Mouse (Mus musculus) kidney, embryonic 16.5 days (tissue): ENCODE results near the gene Flcn. TPM values are rescaled to one million over a fixed set of nuclear protein-coding genes. Genes with fewer than 3 reads are reported as not detected.
A peak's percentile ranks its signal among the peaks of the same experiment; 100 is the strongest.

ENCODE experiments used
- ATAC-seq: fragments of 200-750 bp; cut with Nextera tagmentation; 2 replicates; pipeline ENCODE4 v1.8.0; 2017; ENCODE audit warnings: moderate TSS enrichment; ENCODE audit not compliant: low FRiP score, low TSS enrichment
- H3K27ac ChIP-seq: fragments of 300-500 bp; sonication (generic); 2 replicates; pipeline ENCODE4 v1.5.1; 2014; ENCODE audit warnings: low read length
- H3K27me3 ChIP-seq: fragments of 300-500 bp; sonication (generic); 2 replicates; pipeline ENCODE4 v1.6.1; 2014; ENCODE audit warnings: low read length, control low read depth, mixed read lengths; ENCODE audit not compliant: insufficient read depth
- H3K36me3 ChIP-seq: fragments of 300-500 bp; sonication (generic); 2 replicates; pipeline ENCODE4 v1.6.1; 2014; ENCODE audit warnings: low read length, control low read depth, mixed read lengths; ENCODE audit not compliant: insufficient read depth
- H3K4me1 ChIP-seq: fragments of 300-500 bp; sonication (generic); 2 replicates; pipeline ENCODE4 v1.6.1; 2014; ENCODE audit warnings: low read length, control low read depth, mixed read lengths; ENCODE audit not compliant: insufficient read depth
- H3K4me2 ChIP-seq: fragments of 300-500 bp; sonication (generic); replicated peaks from 2 replicates; pipeline ENCODE4 v1.6.1; 2014; ENCODE audit warnings: low read depth, low read length
- H3K4me3 ChIP-seq: fragments of 300-500 bp; sonication (generic); 2 replicates; pipeline ENCODE4 v1.5.1; 2014; ENCODE audit warnings: mild to moderate bottlenecking, low read length
- H3K9ac ChIP-seq: fragments of 300-500 bp; sonication (generic); replicated peaks from 2 replicates; pipeline ENCODE4 v1.6.1; 2014; ENCODE audit warnings: low read length
- H3K9me3 ChIP-seq: fragments of 300-500 bp; sonication (generic); 2 replicates; pipeline ENCODE4 v1.6.1; 2016; ENCODE audit warnings: low read length, control low read depth
- WGBS: fragments of 180-500 bp; shearing (Covaris S2); extraction: QIAGEN DNeasy Blood & Tissue Kit; methylation state at CpG from one replicate; pipeline ENCODE4 v1.1.7; 2014; 5-methylcytosine and 5-hydroxymethylcytosine counted together
- polyA plus RNA-seq: library from polyadenylated mRNA; unstranded; fragments of >200 nt; fragmentation: Nextera tagmentation; extraction: Ambion mirVana; gene quantifications from 2 replicates; pipeline ENCODE4 v1.2.1, GENCODE M21; 2015

The Flcn gene
- polyA plus RNA-seq, 1 experiment from 2014 or later, result 41.5 TPM

DNA sequence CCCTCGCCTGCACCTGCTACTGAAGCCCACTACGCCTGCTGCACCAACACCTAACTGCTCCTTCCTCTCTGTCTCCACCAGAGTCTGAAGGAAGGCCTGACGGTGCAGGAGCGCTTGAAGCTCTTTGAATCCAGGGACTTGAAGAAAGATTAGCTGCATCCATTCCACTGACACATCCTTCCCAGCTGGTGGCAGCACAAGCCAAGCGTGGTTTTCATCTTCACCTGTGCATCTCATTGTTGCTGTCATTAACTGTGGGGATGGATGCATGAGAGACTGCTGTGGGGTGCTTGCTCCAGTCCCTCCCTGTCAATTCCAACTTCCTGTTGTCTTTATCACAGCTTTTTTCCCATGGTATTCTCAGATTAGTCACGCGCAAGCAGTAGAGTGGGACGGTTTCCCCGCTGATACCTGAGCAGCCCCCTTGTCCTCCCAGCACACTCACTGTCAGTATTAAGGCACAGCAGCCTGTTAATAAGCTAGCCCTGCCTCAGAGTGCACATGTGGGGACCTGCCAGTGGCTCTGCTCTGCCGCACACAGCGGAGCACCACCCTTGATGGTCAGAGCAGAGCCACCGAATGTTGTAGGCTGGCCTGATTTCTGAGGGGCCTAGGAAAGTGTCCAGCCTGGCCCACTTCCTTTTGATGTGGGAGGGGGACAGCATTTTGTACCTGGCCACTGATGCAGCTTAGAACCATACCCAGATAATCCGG, 34.2 kb downstream of the Flcn start:
- Histone ChIP-seq H3K4me1 (no peaks in the 10 kb centered on the region), H3K27me3 (no peaks in the 10 kb centered on the region), H3K4me3 (no peak overlapping the region), H3K36me3 (peaks cover 63% of the 10 kb centered on the region), H3K27ac (no peak overlapping the region), H3K9ac (no peak overlapping the region), H3K9me3 (no peaks in the 10 kb centered on the region), H3K4me2 (no peak overlapping the region)
- WGBS, result 77% methylated on average over 13 of the region's 13 CpGs
- peak; percentile 67; the same call in 1 of the 2 replicates for ATAC-seq

DNA sequence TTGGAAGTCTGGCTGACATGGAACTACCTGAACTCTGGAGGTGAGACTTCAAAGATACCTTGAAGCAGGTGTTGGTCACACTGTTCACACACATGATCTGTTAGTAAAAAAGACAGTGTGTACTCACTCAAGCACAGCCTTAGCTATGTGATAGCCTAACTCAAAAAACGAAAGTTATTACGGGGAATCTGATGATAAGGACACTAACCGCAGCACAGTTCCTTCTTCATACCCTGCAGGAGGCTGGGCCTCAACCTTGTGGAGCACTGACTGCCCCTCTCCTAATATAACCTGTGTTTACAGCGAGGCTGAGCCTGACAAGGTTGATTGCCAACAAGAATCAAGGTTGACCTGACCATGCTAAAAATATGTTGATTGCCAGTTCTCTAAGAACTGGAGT, 35.3 kb downstream of the Flcn start:
- WGBS, result 88% methylated on average over 4 of the region's 4 CpGs
- H3K4me1 ChIP-seq, result no peaks in the 10 kb centered on the region
- no peak overlapping the region for H3K9ac ChIP-seq
- no peaks in the 10 kb centered on the region for H3K9me3 ChIP-seq
- H3K4me3 ChIP-seq, result no peak overlapping the region
- H3K4me2 ChIP-seq, result no peak overlapping the region
- no peak for ATAC-seq
- peaks cover 66% of the 10 kb centered on the region for H3K36me3 ChIP-seq
- H3K27me3 ChIP-seq, result no peaks in the 10 kb centered on the region
- no peak overlapping the region for H3K27ac ChIP-seq

DNA sequence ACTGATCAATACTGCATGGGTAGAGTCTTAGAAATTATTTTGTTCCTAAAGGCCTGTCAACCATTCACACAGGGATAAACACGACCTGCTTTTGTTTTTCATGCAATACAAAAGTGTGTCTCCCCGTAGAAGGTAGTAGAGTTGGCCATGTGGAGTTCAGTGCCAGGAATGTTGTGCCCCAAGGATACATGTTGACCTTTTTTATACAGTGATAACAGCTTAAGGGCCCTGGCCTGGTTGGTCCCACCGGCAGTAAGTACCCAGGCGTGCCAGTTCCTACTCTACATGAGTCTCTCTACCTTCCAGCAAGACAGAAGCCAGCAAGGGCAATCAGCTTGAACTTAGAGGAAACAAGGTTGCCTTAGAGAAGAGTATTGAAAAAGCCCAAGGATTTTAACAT, 36.9 kb downstream of the Flcn start:
- Histone ChIP-seq H3K36me3 (peaks cover 78% of the 10 kb centered on the region), H3K4me2 (no peak overlapping the region), H3K27me3 (no peaks in the 10 kb centered on the region), H3K9me3 (no peaks in the 10 kb centered on the region), H3K27ac (no peak overlapping the region), H3K4me1 (no peaks in the 10 kb centered on the region), H3K4me3 (no peak overlapping the region), H3K9ac (no peak overlapping the region)
- WGBS, result 89% methylated on average over 4 of the region's 4 CpGs
- ATAC-seq, result no peak

DNA sequence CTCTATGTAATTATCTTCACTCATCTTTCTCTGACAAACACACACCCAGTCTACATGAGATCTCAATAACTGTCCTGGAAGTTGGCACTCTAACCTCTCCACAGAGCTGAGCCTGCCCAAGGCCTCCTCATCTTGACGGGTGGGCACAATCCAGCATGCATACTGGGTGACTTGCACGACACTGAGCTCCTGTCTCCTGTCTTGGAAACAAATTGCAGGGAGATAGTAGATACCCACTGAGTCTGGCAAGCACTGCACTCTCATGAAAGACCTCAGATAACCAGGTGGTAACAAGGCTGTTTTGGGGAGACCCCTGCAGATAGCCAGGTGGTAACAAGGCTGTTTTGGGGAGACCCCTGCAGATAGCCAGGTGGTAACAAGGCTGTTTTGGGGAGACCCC, 37.5 kb downstream of the Flcn start:
- 90% methylated on average over 2 of the region's 2 CpGs for WGBS
- H3K9ac ChIP-seq, result no peak overlapping the region
- H3K4me1 ChIP-seq, result no peaks in the 10 kb centered on the region
- no peak overlapping the region for H3K27ac ChIP-seq
- ATAC-seq, result no peak
- H3K9me3 ChIP-seq, result no peaks in the 10 kb centered on the region
- H3K27me3 ChIP-seq, result no peaks in the 10 kb centered on the region
- H3K4me2 ChIP-seq, result no peak overlapping the region
- H3K36me3 ChIP-seq, result peaks cover 80% of the 10 kb centered on the region
- H3K4me3 ChIP-seq, result no peak overlapping the region

DNA sequence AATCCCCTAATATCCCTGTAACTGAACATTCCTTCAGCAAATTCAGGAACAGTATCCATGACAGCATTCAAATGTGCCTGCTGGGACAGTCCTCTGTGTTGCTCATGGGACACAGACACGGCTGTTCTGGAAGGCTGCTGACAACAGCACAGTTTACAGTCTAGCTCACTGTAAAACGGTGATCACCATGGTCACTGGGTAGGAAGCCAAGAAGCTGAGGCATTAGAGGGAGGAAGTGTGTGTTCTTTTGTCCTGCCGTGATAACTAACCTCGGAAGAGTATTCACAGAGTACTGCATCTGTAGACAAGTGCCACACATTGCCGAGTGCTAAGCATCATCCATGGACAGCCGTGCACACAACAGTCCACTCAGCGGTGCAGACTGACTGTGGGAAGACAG, 39.1 kb downstream of the Flcn start:
- no peak overlapping the region for H3K4me3 ChIP-seq
- WGBS, result 93% methylated on average over 7 of the region's 7 CpGs
- peaks cover 80% of the 10 kb centered on the region for H3K36me3 ChIP-seq
- H3K4me1 ChIP-seq, result no peaks in the 10 kb centered on the region
- no peak overlapping the region for H3K4me2 ChIP-seq
- no peaks in the 10 kb centered on the region for H3K9me3 ChIP-seq
- no peak overlapping the region for H3K27ac ChIP-seq
- ATAC-seq, result no peak
- no peak overlapping the region for H3K9ac ChIP-seq
- no peaks in the 10 kb centered on the region for H3K27me3 ChIP-seq

DNA sequence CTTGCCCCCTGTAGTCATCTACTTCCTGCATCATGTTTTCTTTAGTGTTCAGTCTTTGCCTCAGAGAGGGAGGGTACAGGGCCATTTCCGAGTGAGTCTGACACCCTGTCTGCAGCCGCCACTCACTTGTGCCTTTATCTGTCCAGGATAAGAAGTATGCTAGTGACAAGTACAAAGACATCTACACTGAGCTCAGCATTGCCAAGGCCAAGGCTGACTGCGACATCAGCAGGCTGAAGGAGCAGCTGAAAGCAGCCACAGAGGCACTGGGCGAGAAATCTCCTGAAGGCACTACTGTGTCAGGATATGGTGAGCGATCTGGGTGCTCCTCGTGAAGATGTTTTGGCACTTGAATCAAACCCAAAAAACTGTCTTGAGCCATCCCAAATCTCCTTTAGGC, 40.1 kb downstream of the Flcn start:
- 87% methylated on average over 6 of the region's 6 CpGs for WGBS
- H3K9ac ChIP-seq, result no peak overlapping the region
- H3K27me3 ChIP-seq, result no peaks in the 10 kb centered on the region

DNA sequence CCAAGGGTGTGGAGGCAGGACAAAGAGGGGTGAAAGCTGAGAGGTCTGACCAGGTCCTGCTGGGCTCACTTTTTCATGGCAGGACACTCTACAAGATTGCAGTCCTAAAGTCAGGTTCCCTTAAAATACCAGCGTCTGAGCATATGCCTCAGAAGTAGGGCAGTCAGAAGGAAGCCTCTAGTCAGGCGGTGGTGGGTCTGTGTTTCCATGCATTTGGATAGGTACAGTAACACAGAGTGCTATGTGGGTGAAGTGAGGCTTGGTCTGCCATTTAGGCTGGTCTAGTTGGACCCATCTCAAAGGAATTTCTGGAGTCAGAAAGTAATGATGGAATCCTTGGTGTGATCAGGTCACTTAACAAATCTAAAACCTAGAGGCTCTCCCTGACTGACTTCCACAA, 40.5 kb downstream of the Flcn start:
- H3K9me3 ChIP-seq, result no peaks in the 10 kb centered on the region

More for the DNA sequence above, 40.1 kb downstream of the Flcn start:
- no peak overlapping the region for H3K27ac ChIP-seq
- H3K36me3 ChIP-seq, result peaks cover 83% of the 10 kb centered on the region
- no peak overlapping the region for H3K4me2 ChIP-seq
- H3K4me3 ChIP-seq, result no peak overlapping the region
- H3K4me1 ChIP-seq, result no peaks in the 10 kb centered on the region
- no peak for ATAC-seq
- no peaks in the 10 kb centered on the region for H3K9me3 ChIP-seq

DNA sequence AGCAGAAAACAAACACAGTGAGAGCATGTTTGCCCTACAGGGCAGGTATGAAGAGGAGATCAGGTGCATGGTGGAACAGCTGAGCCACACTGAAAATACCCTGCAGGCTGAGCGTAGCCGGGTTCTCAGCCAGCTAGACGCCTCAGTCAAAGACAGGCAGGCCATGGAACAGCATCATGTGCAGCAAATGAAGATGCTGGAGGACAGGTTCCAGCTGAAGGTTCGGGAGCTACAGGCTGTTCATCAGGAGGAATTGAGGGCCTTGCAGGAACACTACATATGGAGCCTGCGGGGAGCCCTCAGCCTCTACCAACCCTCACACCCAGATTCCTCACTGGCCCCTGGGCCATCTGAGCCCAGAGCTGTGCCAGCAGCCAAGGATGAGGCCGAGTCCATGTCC, 49.0 kb downstream of the Flcn start:
- no peaks in the 10 kb centered on the region for H3K9me3 ChIP-seq
- ATAC-seq, result no peak
- H3K9ac ChIP-seq, result no peak overlapping the region
- no peak overlapping the region for H3K27ac ChIP-seq
- no peak overlapping the region for H3K4me2 ChIP-seq
- 91% methylated on average over 6 of the region's 6 CpGs for WGBS
- peaks cover 74% of the 10 kb centered on the region for H3K36me3 ChIP-seq
- H3K4me1 ChIP-seq, result no peaks in the 10 kb centered on the region
- no peak overlapping the region for H3K4me3 ChIP-seq
- H3K27me3 ChIP-seq, result no peaks in the 10 kb centered on the region

More for the DNA sequence above, 40.5 kb downstream of the Flcn start:
- Histone ChIP-seq H3K27me3 (no peaks in the 10 kb centered on the region), H3K36me3 (peaks cover 84% of the 10 kb centered on the region), H3K9ac (no peak overlapping the region), H3K4me2 (no peak overlapping the region), H3K4me3 (no peak overlapping the region), H3K4me1 (no peaks in the 10 kb centered on the region), H3K27ac (no peak overlapping the region)
- no peak for ATAC-seq
- 89% methylated on average over 2 of the region's 2 CpGs for WGBS

DNA sequence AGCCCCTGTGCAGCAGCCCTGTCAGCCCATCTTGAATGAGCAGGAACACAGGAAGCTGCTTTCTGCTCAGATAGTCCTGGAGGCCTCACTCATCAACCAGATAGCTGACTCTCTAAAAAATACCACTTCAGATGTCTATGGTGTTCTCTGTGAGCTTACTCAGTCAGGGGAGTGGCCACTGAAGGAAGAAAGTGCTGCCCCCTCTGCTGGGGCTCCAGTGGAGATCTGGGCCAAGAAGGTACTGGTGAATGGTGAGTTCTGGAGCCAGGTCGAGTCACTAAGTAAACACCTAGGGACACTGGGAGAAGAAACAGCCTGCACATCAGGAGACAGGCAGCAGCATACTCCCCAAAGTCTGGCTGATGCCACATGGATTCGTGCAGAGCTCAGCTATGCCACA, 50.2 kb downstream of the Flcn start:
- H3K4me3 ChIP-seq, result no peak overlapping the region
- no peak overlapping the region for H3K9ac ChIP-seq
- no peaks in the 10 kb centered on the region for H3K27me3 ChIP-seq
- H3K36me3 ChIP-seq, result peaks cover 74% of the 10 kb centered on the region
- no peaks in the 10 kb centered on the region for H3K9me3 ChIP-seq
- no peak for ATAC-seq
- H3K27ac ChIP-seq, result no peak overlapping the region
- H3K4me1 ChIP-seq, result no peaks in the 10 kb centered on the region
- no peak overlapping the region for H3K4me2 ChIP-seq
- 77% methylated on average over 2 of the region's 2 CpGs for WGBS

DNA sequence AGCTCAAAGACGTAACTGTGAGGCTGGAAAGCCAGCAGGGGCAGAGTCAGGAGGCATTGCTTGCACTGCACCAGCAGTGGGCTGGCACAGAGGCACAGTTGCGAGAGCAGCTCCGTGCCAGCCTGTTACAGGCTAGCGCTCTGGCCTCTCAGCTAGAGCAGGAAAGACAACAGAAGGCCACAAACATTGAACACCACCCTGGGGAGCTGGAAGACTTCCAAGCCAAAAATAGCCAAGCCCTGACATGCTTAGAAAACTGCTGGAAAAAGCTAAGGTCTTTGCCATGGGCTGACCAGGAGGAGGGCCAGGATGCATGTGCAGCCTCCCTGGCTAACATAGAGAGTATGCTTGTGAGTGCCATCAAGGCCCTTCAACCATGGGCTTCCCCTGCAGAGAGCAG, 50.6 kb downstream of the Flcn start:
- ATAC-seq, result no peak
- no peaks in the 10 kb centered on the region for H3K27me3 ChIP-seq
- H3K36me3 ChIP-seq, result peaks cover 71% of the 10 kb centered on the region
- no peaks in the 10 kb centered on the region for H3K4me1 ChIP-seq
- 87% methylated on average over 4 of the region's 4 CpGs for whole genome bisulfite sequencing
- H3K9ac ChIP-seq, result no peak overlapping the region
- no peak overlapping the region for H3K27ac ChIP-seq
- no peaks in the 10 kb centered on the region for H3K9me3 ChIP-seq
- H3K4me3 ChIP-seq, result no peak overlapping the region
- no peak overlapping the region for H3K4me2 ChIP-seq
